Mouse (Mus musculus): ENCODE data around the gene Ncoa6. TPM values are rescaled to one million over a fixed set of nuclear protein-coding genes. Genes with fewer than 3 reads are reported as not detected.

Ncoa6 gene
- 29.9 and 30.8 TPM in 2 replicates for polyA plus RNA-seq (2014; fragmentation: Nextera tagmentation; extraction: Ambion mirVana)

DNA sequence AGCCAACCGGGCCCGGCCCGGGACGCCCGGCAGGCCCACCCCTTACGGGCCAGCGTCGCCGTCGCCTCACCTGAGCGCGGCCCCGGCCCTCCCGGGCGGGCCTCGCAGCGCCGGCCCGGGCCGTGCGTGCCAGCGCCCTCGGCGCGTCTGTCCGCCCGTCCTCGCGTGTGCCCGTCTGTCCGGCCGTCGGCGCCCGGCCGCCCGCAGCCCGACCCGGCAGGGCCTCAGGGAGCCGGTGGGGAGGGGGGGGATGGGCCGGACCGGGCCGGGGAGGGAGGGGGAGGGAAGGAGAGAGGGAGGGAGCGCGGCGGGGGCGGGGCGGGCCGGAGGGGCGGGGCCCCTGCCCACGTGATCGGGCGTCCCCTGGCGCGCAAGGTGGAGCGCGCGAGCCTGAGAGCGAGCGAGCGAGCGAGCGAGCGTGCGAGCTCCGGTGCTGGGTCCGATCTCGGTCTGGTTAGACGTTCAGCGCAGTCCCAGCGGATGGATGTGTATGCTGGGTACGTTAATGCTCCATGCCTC is at the start of gene Ncoa6:
Gene Ncoa6 (minus strand): TSS at position 325 of the 519 bp plus-strand sequence.
- ATAC-seq (peak; percentile 85), DNase-seq (ENCODE audit: low spot score) (peak; percentile 89)
- H3K4me1 ChIP-seq (ENCODE audit: control insufficient read depth, insufficient read depth, low read length): peaks cover 14% of the 10 kb centered on the region
- peak within 1 kb of the TSS; percentile 85 for H3K4me3 ChIP-seq (ENCODE audit: low read depth, low read length)
- no peaks in the 10 kb centered on the region for H3K9me3 ChIP-seq (replicated peaks; ENCODE audit: control insufficient read depth, low read length)
- H3K27me3 ChIP-seq (replicated peaks; ENCODE audit: control insufficient read depth, insufficient read depth, low read length): no peaks in the 10 kb centered on the region
- WGBS: 1% methylated on average over 44 of the region's 72 CpGs
- no peaks in the 10 kb centered on the region for H3K36me3 ChIP-seq (ENCODE audit: control insufficient read depth, insufficient read depth, low read length)
- H3K9ac ChIP-seq (ENCODE audit: low read length): peak within 1 kb of the TSS; percentile 95
- H3K4me2 ChIP-seq (ENCODE audit: low read length): peak within 1 kb of the TSS; percentile 66
- peak within 1 kb of the TSS; percentile 86 for H3K27ac ChIP-seq (ENCODE audit: low read depth, low read length)

DNA sequence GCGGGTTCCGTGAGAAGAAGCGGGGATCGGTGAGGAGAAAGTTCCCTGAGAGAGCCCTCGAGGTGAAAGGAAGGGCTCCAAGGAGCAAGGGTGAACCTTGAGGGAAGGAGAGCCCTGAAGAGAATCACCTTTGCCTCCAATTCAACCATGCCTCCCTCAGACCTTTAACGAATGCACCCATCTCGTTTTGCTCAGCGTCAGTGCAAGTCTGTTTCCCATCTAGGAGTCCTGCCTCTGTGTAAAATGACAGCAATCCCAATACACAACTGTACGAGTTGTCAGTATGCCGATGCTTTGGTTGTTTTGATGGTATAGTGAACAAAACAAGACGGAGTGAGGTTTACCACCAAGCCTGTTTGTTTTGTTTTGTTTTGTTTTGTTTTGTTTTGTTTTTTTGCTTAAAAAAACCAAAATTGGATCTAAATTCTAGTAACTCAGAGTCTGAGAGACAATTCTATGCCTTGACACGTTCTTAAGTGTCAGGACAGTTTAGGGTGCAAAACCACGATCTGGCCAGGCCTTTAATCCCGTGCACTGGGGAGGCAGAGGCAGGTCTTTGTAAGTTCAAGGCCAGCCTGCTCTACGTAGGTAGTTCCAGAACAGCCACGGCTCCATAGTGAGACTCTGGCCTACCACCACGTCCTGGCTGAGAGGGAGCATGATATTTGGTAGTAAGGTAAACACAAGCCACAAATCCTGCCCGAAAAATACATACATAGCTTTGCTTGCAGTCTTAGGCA is 45.0 kb upstream of the Ncoa6 start:
- WGBS: 23% methylated on average over 18 of the region's 18 CpGs
- H3K4me3 ChIP-seq (ENCODE audit: low read depth, low read length): peak overlapping the region; percentile 64
- H3K4me2 ChIP-seq (ENCODE audit: low read length): peak overlapping the region; percentile 79
- ATAC-seq: no peak
- peak; percentile 16 for DNase-seq (ENCODE audit: low spot score)
- no peaks in the 10 kb centered on the region for H3K36me3 ChIP-seq (ENCODE audit: control insufficient read depth, insufficient read depth, low read length)
- no peaks in the 10 kb centered on the region for H3K27me3 ChIP-seq (replicated peaks; ENCODE audit: control insufficient read depth, insufficient read depth, low read length)
- no peaks in the 10 kb centered on the region for H3K9me3 ChIP-seq (replicated peaks; ENCODE audit: control insufficient read depth, low read length)
- peak overlapping the region; percentile 60 for H3K27ac ChIP-seq (ENCODE audit: low read depth, low read length)
- H3K9ac ChIP-seq (ENCODE audit: low read length): peak overlapping the region; percentile 70
- peaks cover 5% of the 10 kb centered on the region for H3K4me1 ChIP-seq (ENCODE audit: control insufficient read depth, insufficient read depth, low read length)

DNA sequence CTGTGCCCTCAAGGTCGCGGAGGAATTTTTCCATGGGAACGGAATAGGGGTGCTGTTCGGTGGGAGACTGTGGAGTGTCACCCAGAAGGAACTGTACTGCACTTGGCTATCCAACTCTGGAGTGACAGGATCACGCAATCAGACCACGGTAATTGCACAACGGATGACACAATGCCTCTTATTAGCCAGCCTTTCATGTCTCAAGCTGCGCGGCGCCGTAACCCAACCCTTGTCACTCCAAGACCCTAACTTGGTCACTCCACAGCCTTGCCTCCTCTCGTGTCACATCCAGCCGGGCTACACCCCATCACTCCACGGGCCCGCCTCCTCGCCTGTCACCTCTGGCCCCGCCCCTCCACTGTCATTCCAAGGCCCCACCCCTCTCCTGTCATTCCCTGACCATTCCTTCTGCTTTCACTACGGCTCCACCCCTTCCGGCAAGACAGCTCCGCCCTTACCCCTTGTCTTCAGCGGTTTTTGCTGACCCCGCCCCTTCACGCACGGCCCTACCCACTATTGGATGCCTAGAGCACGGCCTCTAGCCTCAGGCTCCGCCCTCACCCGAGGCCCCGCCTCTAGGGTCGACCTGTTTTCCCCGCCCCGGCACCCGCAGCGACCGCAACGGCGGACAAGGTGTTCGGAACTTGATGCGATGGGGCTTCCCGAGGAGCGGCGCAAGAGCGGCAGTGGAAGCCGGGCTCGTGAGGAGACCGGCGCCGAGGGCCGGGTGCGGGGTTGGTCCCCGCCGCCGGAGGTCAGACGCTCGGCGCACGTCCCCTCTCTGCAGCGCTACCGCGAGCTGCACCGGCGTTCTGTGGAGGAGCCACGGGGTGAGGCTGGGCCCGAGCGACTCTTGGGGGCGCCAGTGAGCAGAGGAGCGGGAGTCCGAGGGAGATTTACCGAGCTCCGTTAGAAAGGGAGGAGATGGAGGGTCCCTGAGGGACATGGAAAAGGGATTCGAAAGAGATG is 44.0 kb upstream of the Ncoa6 start, which contains the start of the genes Acss2 and Ggt7:
Gene Acss2 (plus strand): TSS at position 494 of the 969 bp plus-strand sequence.
Gene Ggt7 (minus strand): TSS at position 783 of the 969 bp plus-strand sequence.
- peaks cover 11% of the 10 kb centered on the region for H3K4me1 ChIP-seq (ENCODE audit: control insufficient read depth, insufficient read depth, low read length)
- DNase-seq (ENCODE audit: low spot score) (peak; percentile 99), ATAC-seq (peak; percentile 98)
- peak within 1 kb of the TSS; percentile 70 for H3K9ac ChIP-seq (ENCODE audit: low read length)
- 3% methylated on average over 70 of the region's 70 CpGs for WGBS
- peak within 1 kb of the TSS; percentile 64 for H3K4me3 ChIP-seq (ENCODE audit: low read depth, low read length)
- H3K27me3 ChIP-seq (replicated peaks; ENCODE audit: control insufficient read depth, insufficient read depth, low read length): no peaks in the 10 kb centered on the region
- peak within 1 kb of the TSS; percentile 60 for H3K27ac ChIP-seq (ENCODE audit: low read depth, low read length)
- no peaks in the 10 kb centered on the region for H3K36me3 ChIP-seq (ENCODE audit: control insufficient read depth, insufficient read depth, low read length)
- H3K4me2 ChIP-seq (ENCODE audit: low read length): peak within 1 kb of the TSS; percentile 79
- H3K9me3 ChIP-seq (replicated peaks; ENCODE audit: control insufficient read depth, low read length): no peaks in the 10 kb centered on the region

DNA sequence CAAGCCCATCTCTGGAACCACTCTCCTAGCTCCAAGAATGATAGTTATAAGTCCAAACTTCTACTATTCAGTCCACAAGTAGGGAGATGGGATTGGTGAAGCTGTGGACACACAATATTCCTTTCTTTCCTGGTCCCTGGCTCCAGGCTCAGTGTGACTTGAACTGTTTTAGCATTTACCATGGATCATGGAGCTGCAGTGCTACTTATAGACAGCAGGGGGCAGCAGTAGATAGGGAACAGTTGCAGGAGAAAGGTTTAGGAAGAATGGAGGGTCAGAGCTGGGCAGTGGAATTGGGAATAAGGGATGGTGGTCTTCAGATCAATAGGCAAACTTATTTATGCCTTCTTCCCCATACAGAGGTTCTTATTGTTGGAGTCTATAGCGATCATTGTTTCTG is 42.2 kb upstream of the Ncoa6 start:
- Histone ChIP-seq H3K9me3 (replicated peaks; ENCODE audit: control insufficient read depth, low read length) (no peaks in the 10 kb centered on the region), H3K4me2 (ENCODE audit: low read length) (no peak overlapping the region), H3K9ac (ENCODE audit: low read length) (no peak overlapping the region), H3K36me3 (ENCODE audit: control insufficient read depth, insufficient read depth, low read length) (no peaks in the 10 kb centered on the region), H3K4me1 (ENCODE audit: control insufficient read depth, insufficient read depth, low read length) (peaks cover 11% of the 10 kb centered on the region), H3K27me3 (replicated peaks; ENCODE audit: control insufficient read depth, insufficient read depth, low read length) (no peaks in the 10 kb centered on the region), H3K4me3 (ENCODE audit: low read depth, low read length) (no peak overlapping the region), H3K27ac (ENCODE audit: low read depth, low read length) (no peak overlapping the region)
- DNase-seq (ENCODE audit: low spot score): peak; percentile 78
- WGBS: 4% methylated on average over 1 of the region's 1 CpGs
- no peak for ATAC-seq

GRCm38 (mm10) chr2:155514666-155515065 is 41.0 kb upstream of the Ncoa6 start:
- Histone ChIP-seq H3K27ac (ENCODE audit: low read depth, low read length) (peak overlapping the region; percentile 75), H3K36me3 (ENCODE audit: control insufficient read depth, insufficient read depth, low read length) (no peaks in the 10 kb centered on the region), H3K4me3 (ENCODE audit: low read depth, low read length) (peak overlapping the region; percentile 54), H3K4me2 (ENCODE audit: low read length) (peak overlapping the region; percentile 84), H3K4me1 (ENCODE audit: control insufficient read depth, insufficient read depth, low read length) (peaks cover 11% of the 10 kb centered on the region), H3K9me3 (replicated peaks; ENCODE audit: control insufficient read depth, low read length) (no peaks in the 10 kb centered on the region), H3K27me3 (replicated peaks; ENCODE audit: control insufficient read depth, insufficient read depth, low read length) (no peaks in the 10 kb centered on the region), H3K9ac (ENCODE audit: low read length) (peak overlapping the region; percentile 85)
- DNase-seq (ENCODE audit: low spot score): peak; percentile 75
- WGBS: 2% methylated on average over 23 of the region's 23 CpGs
- ATAC-seq: peak; percentile 24

DNA sequence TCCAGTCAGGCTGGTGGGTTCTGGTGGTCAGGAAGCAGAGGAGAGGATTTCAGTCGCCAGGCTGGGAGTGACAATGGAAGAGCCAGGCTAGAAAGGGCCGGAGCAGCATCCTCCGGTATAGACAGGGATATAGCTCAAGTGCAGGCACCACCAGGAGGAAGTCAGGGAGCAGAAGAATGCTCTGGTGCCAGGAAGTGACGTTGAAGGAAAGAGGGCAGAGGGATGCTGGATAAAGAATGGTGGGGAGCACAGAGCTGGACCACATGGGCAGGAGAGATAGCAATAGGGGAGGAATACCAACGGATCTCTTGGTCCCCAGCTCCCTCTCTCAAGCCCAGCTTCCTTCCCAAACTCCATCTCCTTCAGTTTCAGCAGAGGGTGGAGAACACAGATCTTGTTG is 39.8 kb upstream of the Ncoa6 start:
- peaks cover 11% of the 10 kb centered on the region for H3K4me1 ChIP-seq (ENCODE audit: control insufficient read depth, insufficient read depth, low read length)
- peak overlapping the region; percentile 85 for H3K9ac ChIP-seq (ENCODE audit: low read length)
- H3K27ac ChIP-seq (ENCODE audit: low read depth, low read length): no peak overlapping the region
- ATAC-seq (no peak), DNase-seq (ENCODE audit: low spot score) (no peak)
- no peaks in the 10 kb centered on the region for H3K36me3 ChIP-seq (ENCODE audit: control insufficient read depth, insufficient read depth, low read length)
- H3K27me3 ChIP-seq (replicated peaks; ENCODE audit: control insufficient read depth, insufficient read depth, low read length): no peaks in the 10 kb centered on the region
- H3K4me2 ChIP-seq (ENCODE audit: low read length): peak overlapping the region; percentile 84
- peak overlapping the region; percentile 54 for H3K4me3 ChIP-seq (ENCODE audit: low read depth, low read length)
- no peaks in the 10 kb centered on the region for H3K9me3 ChIP-seq (replicated peaks; ENCODE audit: control insufficient read depth, low read length)
- 70% methylated on average over 5 of the region's 5 CpGs for WGBS

GRCm38 (mm10) chr2:155512479-155512878 is 38.8 kb upstream of the Ncoa6 start:
- WGBS: 65% methylated on average over 4 of the region's 4 CpGs
- peak; percentile 60 for DNase-seq (ENCODE audit: low spot score)

GRCm38 (mm10) chr2:155507721-155508470 is 34.2 kb upstream of the Ncoa6 start:
- Histone ChIP-seq H3K4me2 (ENCODE audit: low read length) (no peak overlapping the region), H3K9ac (ENCODE audit: low read length) (no peak overlapping the region), H3K27me3 (replicated peaks; ENCODE audit: control insufficient read depth, insufficient read depth, low read length) (no peaks in the 10 kb centered on the region), H3K4me3 (ENCODE audit: low read depth, low read length) (no peak overlapping the region), H3K9me3 (replicated peaks; ENCODE audit: control insufficient read depth, low read length) (no peaks in the 10 kb centered on the region), H3K27ac (ENCODE audit: low read depth, low read length) (no peak overlapping the region), H3K4me1 (ENCODE audit: control insufficient read depth, insufficient read depth, low read length) (no peaks in the 10 kb centered on the region), H3K36me3 (ENCODE audit: control insufficient read depth, insufficient read depth, low read length) (peaks cover 10% of the 10 kb centered on the region; the same call in 1 of the 2 replicates)
- 77% methylated on average over 10 of the region's 10 CpGs for WGBS
- DNase-seq (ENCODE audit: low spot score): no peak
- ATAC-seq: no peak

More at GRCm38 (mm10) chr2:155512479-155512878, 38.8 kb upstream of the Ncoa6 start:
- peaks cover 11% of the 10 kb centered on the region for H3K4me1 ChIP-seq (ENCODE audit: control insufficient read depth, insufficient read depth, low read length)
- no peak for ATAC-seq
- H3K27me3 ChIP-seq (replicated peaks; ENCODE audit: control insufficient read depth, insufficient read depth, low read length): no peaks in the 10 kb centered on the region
- H3K27ac ChIP-seq (ENCODE audit: low read depth, low read length): no peak overlapping the region
- H3K9ac ChIP-seq (ENCODE audit: low read length): no peak overlapping the region
- no peak overlapping the region for H3K4me2 ChIP-seq (ENCODE audit: low read length)
- no peak overlapping the region for H3K4me3 ChIP-seq (ENCODE audit: low read depth, low read length)
- H3K36me3 ChIP-seq (ENCODE audit: control insufficient read depth, insufficient read depth, low read length): no peaks in the 10 kb centered on the region
- H3K9me3 ChIP-seq (replicated peaks; ENCODE audit: control insufficient read depth, low read length): no peaks in the 10 kb centered on the region
